Mouse (Mus musculus) small intestine, adult 2 months (tissue): Measurements from ENCODE around the gene Rfc2.
A peak's percentile ranks its signal among the peaks of the same experiment; 100 is the strongest.

Experiments
- CTCF ChIP-seq: fragments of 200-500 bp; IDR thresholded peaks from 2 replicates; pipeline ENCODE4 v1.5.1; 2012; ENCODE audit warnings: low read depth, mild to moderate bottlenecking, control low read depth, inconsistent platforms, low read length, moderate library complexity, mixed read lengths; ENCODE audit not compliant: insufficient replicate concordance, insufficient read length; ENCODE audit errors: extremely low read depth
- POLR2A ChIP-seq: fragments of 200-500 bp; IDR thresholded peaks from 2 replicates; pipeline ENCODE4 v1.6.1; 2012; ENCODE audit warnings: low read depth, mild to moderate bottlenecking, control low read depth, inconsistent platforms, low read length, moderate library complexity

- TF ChIP-seq CTCF, result peak; percentile 84; the same call in 1 of the 2 replicates
- TF ChIP-seq POLR2A, result no peak
Measured at GRCm38 (mm10) chr5:134617071-134617470, 35.9 kb downstream of the Rfc2 start.
